Mouse (Mus musculus): ENCODE data around the gene Ttc28. TPM values are rescaled to one million over a fixed set of nuclear protein-coding genes. Genes with fewer than 3 reads are reported as not detected.
"Not testable (repeated sequence)": the region's sequence is repeated elsewhere in the genome, so short reads cannot be mapped to it uniquely, and the experiment has no call there.

Ttc28 gene
- total RNA-seq, 2 experiments from 2014 or later, result 20.5 to 21.6 TPM

DNA sequence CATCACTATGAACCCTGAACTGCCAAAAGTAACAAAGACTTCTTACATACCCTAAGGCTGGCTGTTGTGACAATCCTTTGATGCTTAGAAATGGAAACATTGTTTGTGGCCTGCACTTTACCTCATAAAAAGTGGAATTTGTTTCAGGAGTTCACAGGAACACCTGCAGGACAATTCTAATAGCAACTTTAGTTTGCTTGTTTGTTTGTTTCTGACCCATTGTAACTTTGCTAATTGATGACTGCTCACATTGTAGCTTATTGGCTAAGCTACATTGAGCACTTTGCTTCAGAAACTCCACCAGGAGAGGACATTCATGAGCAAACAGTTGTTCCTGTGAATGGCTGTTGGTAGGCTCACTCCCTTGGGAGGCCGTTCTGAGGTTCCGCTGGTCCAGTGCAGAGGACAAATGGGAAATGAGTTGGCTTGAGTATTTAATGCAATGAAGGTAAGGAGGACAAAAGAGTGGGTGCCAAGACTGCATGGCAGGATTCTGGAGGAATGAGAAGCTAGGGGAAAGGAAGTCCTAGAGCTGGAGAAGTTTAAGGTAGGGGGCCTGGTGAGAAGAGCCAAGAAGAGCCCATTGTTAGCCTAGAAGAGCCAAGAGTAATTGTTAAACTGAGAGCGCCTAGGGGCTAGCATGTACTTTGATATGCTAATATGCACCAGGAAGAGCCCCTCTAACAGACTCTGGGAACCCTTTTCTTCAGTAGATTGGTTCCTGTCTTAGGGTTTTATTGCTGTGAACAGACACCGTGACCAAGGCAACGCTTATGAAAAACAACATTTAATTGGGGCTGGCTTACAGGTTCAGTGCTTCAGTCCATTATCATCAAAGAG, 1.7 kb upstream of the Ttc28 start:
- intact Hi-C loops (cut with DNase I), result loop anchor here (2.0 to 5.0 kb wide), 2 partner anchors 17 to 36 kb away; no protein-coding TSS in a partner anchor
- DNase-seq, result no peak

DNA sequence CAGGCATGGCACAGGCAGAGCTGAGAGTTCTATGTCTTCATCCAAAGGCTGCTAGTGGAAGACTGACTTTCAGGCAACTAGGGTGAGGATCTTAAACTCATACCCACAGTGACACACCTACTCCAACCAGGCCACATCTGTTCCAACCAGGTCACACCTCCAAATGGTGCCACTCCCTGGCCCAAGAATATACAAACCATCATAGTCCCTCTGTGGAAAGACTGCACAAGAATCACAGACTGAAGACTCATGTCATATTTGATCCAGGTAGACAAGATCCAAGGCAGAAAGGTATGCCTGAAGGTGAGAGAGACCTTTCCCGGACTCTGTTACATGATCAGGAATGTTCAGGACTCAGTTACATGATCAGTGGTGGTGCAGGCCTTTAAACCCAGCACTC, 1.1 kb upstream of the Ttc28 start:
- intact Hi-C loops (cut with DNase I), result loop anchor here (2.0 to 5.0 kb wide), 2 partner anchors 18 to 36 kb away; no protein-coding TSS in a partner anchor
- DNase-seq, result not testable (repeated sequence)

DNA sequence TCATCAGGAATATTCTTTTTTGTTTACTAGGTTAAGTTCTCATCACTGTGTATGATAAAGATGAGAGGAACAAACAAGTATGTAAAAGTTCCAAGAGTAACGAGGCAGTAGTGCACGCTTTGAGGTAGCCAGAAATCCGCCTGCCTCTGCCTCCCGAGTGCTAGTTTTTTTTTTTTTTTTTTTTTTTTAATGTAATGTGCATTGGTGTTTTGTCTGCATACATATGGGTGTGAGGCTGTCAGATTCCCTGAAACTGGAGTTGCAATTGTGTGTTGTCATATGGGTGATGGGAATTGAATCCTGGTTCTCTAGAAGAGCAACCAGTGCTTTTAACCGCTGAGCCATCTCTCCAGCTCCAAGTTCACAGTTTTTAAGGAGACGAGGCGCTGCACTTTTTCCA, 561 bp upstream of the Ttc28 start:
- DNase-seq, result no peak
- intact Hi-C loops (cut with DNase I), result loop anchor here (2.0 to 5.0 kb wide), 2 partner anchors 18 to 37 kb away; no protein-coding TSS in a partner anchor

GRCm38 (mm10) chr5:110888596-110888995, 9.0 kb downstream of the Ttc28 start:
- intact Hi-C loops (cut with DNase I), result no loop called here

DNA sequence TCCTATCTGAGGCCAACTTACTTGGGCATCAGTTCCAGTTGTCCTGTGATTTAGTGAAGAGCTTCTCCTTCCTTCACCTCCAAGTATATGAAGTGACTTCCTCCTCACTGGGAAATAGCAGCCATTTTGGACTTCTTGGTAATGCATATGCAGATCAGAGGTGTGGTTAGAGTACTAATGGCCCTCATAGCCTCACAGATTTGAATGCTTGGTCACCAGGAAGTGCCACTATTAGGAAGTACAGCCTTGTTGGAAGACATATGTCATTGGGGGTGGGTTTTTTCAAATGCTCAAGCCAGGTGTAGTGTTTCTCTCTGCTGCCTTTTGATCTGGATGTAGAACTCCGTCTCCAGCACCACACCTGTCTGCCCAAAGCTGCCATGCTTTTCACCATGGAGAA, 10.3 kb downstream of the Ttc28 start:
- no peak for DNase-seq
- intact Hi-C loops (cut with DNase I), result no loop called here

More at GRCm38 (mm10) chr5:110888596-110888995, 9.0 kb downstream of the Ttc28 start:
- DNase-seq, result no peak

- intact Hi-C loops (cut with DNase I), result no loop called here
- no peak for DNase-seq
Observed at GRCm38 (mm10) chr5:110890561-110890960, 11.0 kb downstream of the Ttc28 start.

DNA sequence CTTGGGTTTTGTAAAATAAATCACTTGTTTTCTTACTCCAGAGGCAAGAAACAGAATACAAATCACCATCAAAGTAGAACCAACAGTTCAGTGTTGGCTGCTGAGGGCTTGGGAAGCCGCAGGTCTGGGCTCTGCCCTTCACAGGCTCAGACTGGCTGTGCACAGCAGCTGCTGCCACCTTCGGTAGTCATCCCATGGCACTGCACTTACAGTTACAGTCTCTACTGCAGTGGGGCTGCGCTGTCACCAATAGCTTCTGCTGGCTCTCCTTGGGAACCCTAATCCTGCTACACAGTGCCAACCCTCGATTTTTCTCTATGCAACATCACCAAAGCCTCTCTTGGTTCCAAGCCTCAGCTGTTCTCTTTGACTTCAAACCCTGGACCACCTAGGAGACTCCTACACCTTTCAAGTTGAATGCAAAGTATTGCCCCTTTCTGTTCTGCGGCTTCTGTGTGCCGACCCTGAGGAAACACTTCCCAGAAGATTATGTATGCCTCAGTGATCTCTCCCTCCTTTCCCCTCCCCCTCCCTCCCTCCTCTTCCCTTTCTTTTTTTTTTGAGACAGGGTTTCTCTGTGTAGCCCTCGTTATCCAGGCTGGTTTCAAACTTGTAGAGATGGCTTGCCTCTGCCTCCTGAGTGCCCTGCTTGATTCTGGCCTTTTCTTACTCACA, 17.6 kb downstream of the Ttc28 start:
- no peak for DNase-seq
- intact Hi-C loops (cut with DNase I), result no loop called here

DNA sequence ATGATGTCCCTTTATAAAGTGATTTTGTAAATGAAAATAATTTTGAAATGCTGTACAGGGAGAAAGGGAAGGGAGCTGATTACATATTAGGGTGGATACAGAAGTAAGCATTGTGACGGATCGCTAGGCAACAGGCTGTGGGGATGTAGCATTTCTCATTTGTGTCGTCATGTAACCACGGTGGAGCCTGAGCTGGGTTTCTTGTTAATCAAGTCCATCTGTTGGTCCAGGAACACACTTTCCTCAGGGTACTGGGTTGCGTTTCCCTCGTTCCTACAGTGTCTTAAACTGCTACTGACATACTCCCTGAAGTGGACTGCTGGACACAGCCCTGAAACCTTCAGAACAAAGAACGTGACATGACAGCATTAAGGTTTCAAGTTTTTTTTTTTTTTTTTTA, 18.6 kb downstream of the Ttc28 start:
- intact Hi-C loops (cut with DNase I), result no loop called here
- DNase-seq, result no peak

DNA sequence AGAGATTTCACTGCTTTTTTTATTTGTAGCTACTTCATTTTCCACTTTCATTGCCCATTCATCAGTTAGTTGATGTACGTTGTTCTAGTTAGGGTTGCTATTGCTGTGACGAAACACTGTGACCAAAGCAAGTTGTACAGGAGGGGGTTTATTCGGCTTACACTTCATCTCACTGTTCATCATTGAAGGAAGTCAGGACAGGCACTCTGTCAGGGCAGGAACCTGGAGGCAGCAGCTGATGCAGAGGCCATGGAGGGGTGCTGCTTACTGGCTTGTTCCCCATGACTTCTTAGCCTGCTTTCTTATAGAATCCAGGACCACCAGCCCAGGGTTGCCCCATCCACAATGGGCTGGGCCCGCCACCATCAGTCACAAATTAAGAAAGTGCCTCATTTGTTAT, 19.2 kb downstream of the Ttc28 start:
- DNase-seq, result no peak
- intact Hi-C loops (cut with DNase I), result no loop called here

GRCm38 (mm10) chr5:110900331-110900730, 20.7 kb downstream of the Ttc28 start:
- DNase-seq, result no peak
- intact Hi-C loops (cut with DNase I), result no loop called here

- DNase-seq, result no peak
- intact Hi-C loops (cut with DNase I), result no loop called here
Observed at GRCm38 (mm10) chr5:110906708-110907107, 27.1 kb downstream of the Ttc28 start.

DNA sequence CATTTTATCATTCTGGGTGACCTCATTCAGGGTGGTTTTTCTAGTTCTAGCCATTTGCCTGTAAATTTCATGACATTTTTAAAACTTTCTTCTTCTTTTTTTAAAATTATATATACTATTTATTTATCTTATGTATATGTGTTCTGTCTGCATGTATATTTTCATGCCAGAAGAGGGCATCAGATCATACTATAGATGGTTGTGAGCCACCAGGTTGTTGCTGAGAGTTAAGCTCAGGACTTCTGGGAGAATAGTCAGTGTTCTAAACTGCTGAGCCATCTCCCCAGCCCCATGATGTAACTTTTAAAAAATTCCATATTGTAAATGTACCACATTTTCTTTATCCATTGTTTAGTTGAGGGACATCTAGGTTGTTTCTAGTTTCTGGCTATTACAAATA, 29.3 kb downstream of the Ttc28 start:
- intact Hi-C loops (cut with DNase I), result no loop called here
- DNase-seq, result no peak

DNA sequence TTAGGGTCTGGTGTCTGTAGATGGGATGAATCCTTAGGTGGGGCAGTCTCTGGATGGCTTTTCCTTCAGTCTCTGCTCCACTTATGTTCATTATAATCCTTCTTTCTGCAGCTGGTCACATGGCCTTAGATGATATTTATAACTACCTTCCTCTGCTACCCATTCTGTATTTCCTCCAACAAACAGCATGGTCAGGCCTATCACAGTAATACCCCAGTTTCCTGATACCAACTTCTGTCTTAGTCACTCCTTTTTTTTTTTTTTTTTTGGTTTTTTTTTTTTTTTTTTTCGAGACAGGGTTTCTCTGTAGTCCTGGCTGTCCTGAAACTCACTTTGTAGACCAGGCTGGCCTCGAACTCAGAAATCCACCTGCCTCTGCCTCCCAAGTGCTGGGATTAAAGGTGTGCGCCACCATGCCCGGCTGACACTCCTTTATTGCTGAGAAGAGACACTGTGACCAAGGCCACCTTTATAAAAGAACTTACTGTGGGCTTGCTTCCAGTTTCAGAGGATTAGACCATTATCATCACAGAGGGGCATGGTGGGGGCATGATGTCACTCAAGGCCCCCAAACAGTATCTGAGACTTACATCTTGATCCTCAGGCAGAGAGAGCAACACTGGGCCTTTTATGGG, 30.5 kb downstream of the Ttc28 start:
- intact Hi-C loops (cut with DNase I), result no loop called here
- DNase-seq, result no peak

GRCm38 (mm10) chr5:110914859-110915258, 35.3 kb downstream of the Ttc28 start:
- DNase-seq, result peak; percentile 14 to 18
- intact Hi-C loops (cut with DNase I), result no loop called here

GRCm38 (mm10) chr5:110916241-110916640, 36.6 kb downstream of the Ttc28 start:
- intact Hi-C loops (cut with DNase I), result no loop called here
- DNase-seq, result no peak

GRCm38 (mm10) chr5:110919541-110919940, 39.9 kb downstream of the Ttc28 start:
- intact Hi-C loops (cut with DNase I), result no loop called here
- DNase-seq, result no peak

- intact Hi-C loops (cut with DNase I), result loop anchor here (1.0 to 5.0 kb wide), 3 partner anchors 87 to 344 kb away; no protein-coding TSS in a partner anchor
- DNase-seq, result peak; percentile 19 to 31
Observed at GRCm38 (mm10) chr5:110923336-110923735, 43.7 kb downstream of the Ttc28 start.

GRCm38 (mm10) chr5:110924636-110925035, 45.0 kb downstream of the Ttc28 start:
- DNase-seq, result no peak
- intact Hi-C loops (cut with DNase I), result loop anchor here (5.0 kb wide), 1 partner anchor 343 kb away; no protein-coding TSS in a partner anchor

- intact Hi-C loops (cut with DNase I), result no loop called here
- no peak for DNase-seq
Observed at GRCm38 (mm10) chr5:110925804-110926203, 46.2 kb downstream of the Ttc28 start.

DNA sequence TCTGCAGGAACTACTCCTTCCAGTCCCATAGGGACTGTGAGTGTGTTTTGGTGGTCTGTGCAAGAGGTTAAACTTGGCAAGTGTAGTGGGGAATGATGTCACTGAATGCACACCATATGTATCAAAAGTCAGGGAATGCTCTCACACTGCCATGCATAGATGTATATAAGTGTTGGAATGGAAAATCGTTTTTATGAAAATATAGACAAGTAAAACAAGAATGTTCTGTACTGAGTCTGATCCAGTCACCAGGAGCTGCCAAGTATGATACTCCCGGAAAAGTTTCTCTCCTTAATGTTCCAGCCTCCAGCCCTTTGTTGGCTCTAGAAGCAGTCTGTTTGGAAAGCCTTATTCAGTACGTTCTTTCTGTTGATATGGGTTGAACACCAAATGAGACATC, 48.7 kb downstream of the Ttc28 start:
- intact Hi-C loops (cut with DNase I), result no loop called here
- peak in 1 of 2 experiments; percentile 10 for DNase-seq

DNA sequence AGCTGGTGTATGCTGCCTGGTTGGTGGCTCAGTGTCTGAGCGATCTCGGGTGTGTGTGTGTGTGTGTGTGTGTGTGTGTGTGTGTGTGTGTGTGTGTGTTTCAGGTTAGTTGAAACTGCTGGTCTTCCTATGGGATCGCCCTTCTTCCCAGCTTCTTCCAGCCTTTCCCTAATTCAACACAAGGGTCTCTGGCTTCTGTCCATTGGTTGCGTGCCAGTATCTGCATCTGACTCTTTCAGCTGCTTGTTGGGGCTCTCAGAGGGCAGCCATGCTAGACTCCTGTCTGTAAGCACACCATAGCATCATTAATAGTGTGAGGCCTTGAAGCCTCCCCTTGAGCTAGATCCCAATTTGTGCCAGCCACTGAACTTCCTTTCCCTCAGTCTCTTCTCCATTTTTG, 49.7 kb downstream of the Ttc28 start:
- DNase-seq, result no peak
- intact Hi-C loops (cut with DNase I), result no loop called here

All from heart, postnatal 14 days (tissue).